Mouse (Mus musculus): ENCODE results near the gene Oas1a. TPM values are rescaled to one million over a fixed set of nuclear protein-coding genes. Genes with fewer than 3 reads are reported as not detected.

Gene Oas1a
- total RNA-seq, 2 experiments from 2014 or later, result 0.19 TPM; not detected in 1

Small RNAs within 50 kb of the gene (microRNA-seq; reads per million reads assigned to microRNA genes)
- 0 reads per million in 2 experiments for gene Gm22907

Other genes starting within 250 kb of the Oas1a start
- 10 to 100 TPM; 70.5 to 74.2 TPM for gene Dtx1, start 195.6 kb downstream of the Oas1a start, total RNA-seq (2021)
- gene Oas2, start 157.7 kb downstream of the Oas1a start, total RNA-seq (2021), result under 1 TPM; 0.12 to 0.16 TPM
- gene Oas3, start 129.9 kb downstream of the Oas1a start, total RNA-seq (2021), result not detected
- not detected for gene Oas1e, start 112.0 kb downstream of the Oas1a start, total RNA-seq (2021)
- gene Oas1c, start 95.0 kb downstream of the Oas1a start, total RNA-seq (2021), result under 1 TPM; 0.41 to 0.69 TPM
- gene Oas1f, start 60.2 kb downstream of the Oas1a start, total RNA-seq (2021), result not detected
- gene Oas1h, start 46.1 kb downstream of the Oas1a start, total RNA-seq (2021), result not detected
- not detected for gene Oas1g, start 19.9 kb downstream of the Oas1a start, total RNA-seq (2021)
- not detected for gene Oas1d, start 7.0 kb upstream of the Oas1a start, total RNA-seq (2021)
- 100 to 1,000 TPM; 178 TPM for gene Rph3a, start 102.6 kb upstream of the Oas1a start, total RNA-seq (2021)